Mouse (Mus musculus): ENCODE measurements around the gene Agxt. TPM values are rescaled to one million over a fixed set of nuclear protein-coding genes. Genes with fewer than 3 reads are reported as not detected.
A peak's percentile ranks its signal among the peaks of the same experiment; 100 is the strongest.

Agxt gene
- total and polyA plus RNA-seq, 2 experiments from 2014 or later = 0.12 TPM; not detected in 1

- no peak within 1 kb of the TSS for H3K27ac ChIP-seq (ENCODE audit: low read depth)
- H3K9ac ChIP-seq (replicated peaks; ENCODE audit: low read depth, low read length) = no peak within 1 kb of the TSS
- peaks cover 32% of the 10 kb centered on the region; the same call in 1 of the 2 replicates for H3K27me3 ChIP-seq (ENCODE audit: control insufficient read depth, insufficient read depth, low read length)
- ATAC-seq (ENCODE audit: insufficient read depth, low read depth) = no peak
- no peaks in the 10 kb centered on the region for H3K36me3 ChIP-seq (replicated peaks; ENCODE audit: control insufficient read depth, insufficient read depth, low read length)
- no peaks in the 10 kb centered on the region for H3K9me3 ChIP-seq (replicated peaks; ENCODE audit: control insufficient read depth, low read length)
- no peak for DNase-seq (ENCODE audit: low spot score)
- 49% methylated on average over 10 of the region's 10 CpGs for WGBS
- no peak for TF ChIP-seq EP300 (IDR thresholded peaks at IDR 0.05; ENCODE audit: low read depth)
- TF ChIP-seq CTCF (IDR thresholded peaks at IDR 0.05; ENCODE audit: low read depth) = no peak
- H3K4me1 ChIP-seq (ENCODE audit: control insufficient read depth, insufficient read depth) = no peaks in the 10 kb centered on the region
- no peak within 1 kb of the TSS for H3K4me3 ChIP-seq (ENCODE audit: low read depth, low read length)
- no peak within 1 kb of the TSS for H3K4me2 ChIP-seq (ENCODE audit: low read depth, low read length)
Observed at GRCm38 (mm10) chr1:93168295-93168775, 33.3 kb downstream of the Agxt start, which contains the start of gene Crocc2. TSS of gene Crocc2 (plus strand) at chr1:93168725.

- Histone ChIP-seq H3K27me3 (ENCODE audit: control insufficient read depth, insufficient read depth, low read length) (peaks cover 43% of the 10 kb centered on the region), H3K4me3 (ENCODE audit: low read depth, low read length) (no peak overlapping the region), H3K9me3 (replicated peaks; ENCODE audit: control insufficient read depth, low read length) (no peaks in the 10 kb centered on the region), H3K27ac (ENCODE audit: low read depth) (no peak overlapping the region), H3K4me2 (ENCODE audit: low read depth, low read length) (no peak overlapping the region), H3K9ac (replicated peaks; ENCODE audit: low read depth, low read length) (no peak overlapping the region), H3K4me1 (ENCODE audit: control insufficient read depth, insufficient read depth) (peaks cover 8% of the 10 kb centered on the region; the same call in 1 of the 2 replicates), H3K36me3 (replicated peaks; ENCODE audit: control insufficient read depth, insufficient read depth, low read length) (no peaks in the 10 kb centered on the region)
- WGBS = 57% methylated on average over 4 of the region's 4 CpGs
- TF ChIP-seq CTCF (IDR thresholded peaks at IDR 0.05; ENCODE audit: low read depth) (no peak), EP300 (IDR thresholded peaks at IDR 0.05; ENCODE audit: low read depth) (no peak)
- DNase-seq (ENCODE audit: low spot score) (no peak), ATAC-seq (ENCODE audit: insufficient read depth, low read depth) (no peak)
Observed at GRCm38 (mm10) chr1:93173665-93174064, 38.6 kb downstream of the Agxt start.

DNA sequence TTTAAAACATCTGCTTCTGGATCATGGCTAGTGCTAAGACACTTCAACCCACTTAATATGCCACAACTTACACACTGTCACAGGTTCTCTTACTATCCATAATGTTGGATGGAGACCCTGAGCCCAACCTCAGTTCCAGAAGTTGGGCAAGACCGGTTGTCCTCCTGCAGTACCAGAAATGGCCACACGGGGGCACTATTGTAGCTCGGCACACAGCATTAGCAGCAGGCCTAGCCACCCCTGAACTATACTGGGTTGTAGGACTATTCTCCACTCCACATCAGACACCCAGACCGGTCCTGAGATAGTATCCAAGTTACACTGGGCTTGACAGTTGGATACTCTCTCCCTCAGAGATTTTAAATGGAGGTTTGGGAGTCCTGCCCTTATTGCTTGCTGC, 39.4 kb downstream of the Agxt start:
- Histone ChIP-seq H3K9me3 (replicated peaks; ENCODE audit: control insufficient read depth, low read length) (no peaks in the 10 kb centered on the region), H3K4me2 (ENCODE audit: low read depth, low read length) (no peak overlapping the region), H3K4me3 (ENCODE audit: low read depth, low read length) (no peak overlapping the region), H3K4me1 (ENCODE audit: control insufficient read depth, insufficient read depth) (peaks cover 8% of the 10 kb centered on the region; the same call in 1 of the 2 replicates), H3K36me3 (replicated peaks; ENCODE audit: control insufficient read depth, insufficient read depth, low read length) (no peaks in the 10 kb centered on the region), H3K9ac (replicated peaks; ENCODE audit: low read depth, low read length) (no peak overlapping the region), H3K27ac (ENCODE audit: low read depth) (no peak overlapping the region), H3K27me3 (ENCODE audit: control insufficient read depth, insufficient read depth, low read length) (peaks cover 43% of the 10 kb centered on the region)
- 2% methylated on average over 4 of the region's 4 CpGs for WGBS
- TF ChIP-seq EP300 (IDR thresholded peaks at IDR 0.05; ENCODE audit: low read depth) (no peak), CTCF (IDR thresholded peaks at IDR 0.05; ENCODE audit: low read depth) (peak; percentile 98)
- DNase-seq (ENCODE audit: low spot score) = peak; percentile 80
- ATAC-seq (ENCODE audit: insufficient read depth, low read depth) = peak; percentile 68

DNA sequence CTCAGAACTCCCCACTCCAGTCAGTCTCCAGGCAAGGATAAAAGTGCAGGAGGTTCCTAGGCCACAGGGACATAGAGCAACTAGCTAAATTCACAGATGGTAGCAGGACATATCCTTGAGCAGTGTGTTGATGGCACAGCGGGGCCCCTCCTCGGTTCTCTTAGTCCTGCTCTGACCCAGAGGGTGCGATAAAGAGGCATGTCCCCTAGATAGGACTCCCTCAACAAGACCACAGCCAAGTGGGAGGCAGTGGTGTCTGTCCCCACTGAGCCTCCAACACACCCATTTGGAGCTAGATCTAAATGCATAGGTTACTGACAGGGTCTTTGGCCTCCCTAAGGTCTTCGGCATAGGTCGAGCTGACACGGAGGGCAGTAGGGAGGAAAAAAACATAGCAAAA, 40.8 kb downstream of the Agxt start:
- Histone ChIP-seq H3K4me2 (ENCODE audit: low read depth, low read length) (0 out of 2 replicates have a peak overlapping the region, but pooled peaks have one; percentile 58), H3K27me3 (ENCODE audit: control insufficient read depth, insufficient read depth, low read length) (peaks cover 36% of the 10 kb centered on the region), H3K9me3 (replicated peaks; ENCODE audit: control insufficient read depth, low read length) (no peaks in the 10 kb centered on the region), H3K9ac (replicated peaks; ENCODE audit: low read depth, low read length) (no peak overlapping the region), H3K4me1 (ENCODE audit: control insufficient read depth, insufficient read depth) (peaks cover 8% of the 10 kb centered on the region; the same call in 1 of the 2 replicates), H3K36me3 (replicated peaks; ENCODE audit: control insufficient read depth, insufficient read depth, low read length) (no peaks in the 10 kb centered on the region), H3K4me3 (ENCODE audit: low read depth, low read length) (no peak overlapping the region), H3K27ac (ENCODE audit: low read depth) (no peak overlapping the region)
- no peak for DNase-seq (ENCODE audit: low spot score)
- ATAC-seq (ENCODE audit: insufficient read depth, low read depth) = no peak
- WGBS = 26% methylated on average over 6 of the region's 6 CpGs
- no peak for TF ChIP-seq EP300 (IDR thresholded peaks at IDR 0.05; ENCODE audit: low read depth)
- TF ChIP-seq CTCF (IDR thresholded peaks at IDR 0.05; ENCODE audit: low read depth) = no peak

GRCm38 (mm10) chr1:93176525-93177332, 41.7 kb downstream of the Agxt start:
- H3K9ac ChIP-seq (replicated peaks; ENCODE audit: low read depth, low read length) = no peak overlapping the region
- H3K27ac ChIP-seq (ENCODE audit: low read depth) = 0 out of 2 replicates have a peak overlapping the region, but pooled peaks have one; percentile 6
- TF ChIP-seq EP300 (IDR thresholded peaks at IDR 0.05; ENCODE audit: low read depth) (no peak), CTCF (IDR thresholded peaks at IDR 0.05; ENCODE audit: low read depth) (no peak)
- H3K4me2 ChIP-seq (ENCODE audit: low read depth, low read length) = peak overlapping the region; percentile 58
- H3K27me3 ChIP-seq (ENCODE audit: control insufficient read depth, insufficient read depth, low read length) = peaks cover 34% of the 10 kb centered on the region; the same call in 1 of the 2 replicates
- peak; percentile 38 for DNase-seq (ENCODE audit: low spot score)
- peaks cover 8% of the 10 kb centered on the region; the same call in 1 of the 2 replicates for H3K4me1 ChIP-seq (ENCODE audit: control insufficient read depth, insufficient read depth)
- peak overlapping the region; percentile 33 for H3K4me3 ChIP-seq (ENCODE audit: low read depth, low read length)
- 7% methylated on average over 43 of the region's 44 CpGs for WGBS
- H3K9me3 ChIP-seq (replicated peaks; ENCODE audit: control insufficient read depth, low read length) = no peaks in the 10 kb centered on the region
- no peaks in the 10 kb centered on the region for H3K36me3 ChIP-seq (replicated peaks; ENCODE audit: control insufficient read depth, insufficient read depth, low read length)
- peak; percentile 67 for ATAC-seq (ENCODE audit: insufficient read depth, low read depth)
